Mouse (Mus musculus): Measurements from ENCODE around the gene Raver2. TPM values are rescaled to one million over a fixed set of nuclear protein-coding genes. Genes with fewer than 3 reads are reported as not detected.

Raver2 gene
- total RNA-seq, 2 experiments from 2014 or later: 2.2 to 2.4 TPM

GRCm38 (mm10) chr4:101093292-101093691 lies 24.5 kb downstream of the Raver2 start:
- no peak for DNase-seq
- intact Hi-C loops (cut with DNase I): no loop called here

GRCm38 (mm10) chr4:101107122-101107521 lies 38.3 kb downstream of the Raver2 start:
- intact Hi-C loops (cut with DNase I): no loop called here
- no peak for DNase-seq

GRCm38 (mm10) chr4:101121002-101121401 lies 52.2 kb downstream of the Raver2 start:
- intact Hi-C loops (cut with DNase I): no loop called here
- no peak for DNase-seq

GRCm38 (mm10) chr4:101135013-101135412 lies 66.2 kb downstream of the Raver2 start:
- intact Hi-C loops (cut with DNase I): no loop called here
- no peak for DNase-seq

GRCm38 (mm10) chr4:101135909-101136308 lies 67.1 kb downstream of the Raver2 start:
- intact Hi-C loops (cut with DNase I): no loop called here
- DNase-seq: no peak

GRCm38 (mm10) chr4:101137975-101138374 lies 69.2 kb downstream of the Raver2 start:
- intact Hi-C loops (cut with DNase I): no loop called here

GRCm38 (mm10) chr4:101141768-101142167 lies 73.0 kb downstream of the Raver2 start:
- intact Hi-C loops (cut with DNase I): loop anchor here (5.0 kb wide), 1 partner anchor 414 kb away; no protein-coding TSS in a partner anchor

More at GRCm38 (mm10) chr4:101137975-101138374, 69.2 kb downstream of the Raver2 start:
- no peak for DNase-seq

GRCm38 (mm10) chr4:101143901-101144300 lies 75.1 kb downstream of the Raver2 start:
- intact Hi-C loops (cut with DNase I): loop anchor here (5.0 kb wide), 1 partner anchor 417 kb away; no protein-coding TSS in a partner anchor
- no peak for DNase-seq

More at GRCm38 (mm10) chr4:101141768-101142167, 73.0 kb downstream of the Raver2 start:
- no peak for DNase-seq

GRCm38 (mm10) chr4:101144361-101144760 lies 75.6 kb downstream of the Raver2 start:
- no peak for DNase-seq
- intact Hi-C loops (cut with DNase I): loop anchor here (5.0 kb wide), 1 partner anchor 417 kb away; no protein-coding TSS in a partner anchor

GRCm38 (mm10) chr4:101144790-101145189 lies 76.0 kb downstream of the Raver2 start:
- intact Hi-C loops (cut with DNase I): loop anchor here (5.0 kb wide), 2 partner anchors 417 to 1137 kb away; no protein-coding TSS in a partner anchor
- DNase-seq: no peak

GRCm38 (mm10) chr4:101146047-101146745 lies 77.4 kb downstream of the Raver2 start:
- intact Hi-C loops (cut with DNase I): loop anchor here (1.0 to 5.0 kb wide), 3 partner anchors 148 to 1139 kb away; no protein-coding TSS in a partner anchor
- DNase-seq: peak; percentile 64

- no peak for DNase-seq
- intact Hi-C loops (cut with DNase I): loop anchor here (1.0 to 5.0 kb wide), 3 partner anchors 149 to 1140 kb away; no protein-coding TSS in a partner anchor
These were observed 78.3 kb downstream of the Raver2 start for GRCm38 (mm10) chr4:101146891-101147655.

GRCm38 (mm10) chr4:101155541-101155940 lies 86.8 kb downstream of the Raver2 start:
- DNase-seq: no peak
- intact Hi-C loops (cut with DNase I): no loop called here

- intact Hi-C loops (cut with DNase I): no loop called here
- no peak for DNase-seq
These were observed 88.7 kb downstream of the Raver2 start for GRCm38 (mm10) chr4:101157476-101157875.

- DNase-seq: no peak
- intact Hi-C loops (cut with DNase I): no loop called here
These were observed 89.5 kb downstream of the Raver2 start for GRCm38 (mm10) chr4:101158282-101158681.

- DNase-seq: no peak
- intact Hi-C loops (cut with DNase I): no loop called here
These were observed 90.5 kb downstream of the Raver2 start for GRCm38 (mm10) chr4:101159191-101159764.

GRCm38 (mm10) chr4:101160821-101161220 lies 92.0 kb downstream of the Raver2 start:
- intact Hi-C loops (cut with DNase I): no loop called here
- no peak for DNase-seq

GRCm38 (mm10) chr4:101164189-101164588 lies 95.4 kb downstream of the Raver2 start:
- no peak for DNase-seq

GRCm38 (mm10) chr4:101164673-101165072 lies 95.9 kb downstream of the Raver2 start:
- intact Hi-C loops (cut with DNase I): loop anchor here (5.0 kb wide), 1 partner anchor 293 kb away; no protein-coding TSS in a partner anchor
- DNase-seq: no peak

More at GRCm38 (mm10) chr4:101164189-101164588, 95.4 kb downstream of the Raver2 start:
- intact Hi-C loops (cut with DNase I): no loop called here

GRCm38 (mm10) chr4:101165776-101166175 lies 97.0 kb downstream of the Raver2 start:
- no peak for DNase-seq
- intact Hi-C loops (cut with DNase I): loop anchor here (5.0 kb wide), 1 partner anchor 292 kb away; no protein-coding TSS in a partner anchor

GRCm38 (mm10) chr4:101167777-101168176 lies 99.0 kb downstream of the Raver2 start:
- intact Hi-C loops (cut with DNase I): loop anchor here (1.0 to 5.0 kb wide), 4 partner anchors 97 to 290 kb away; partner anchors contain the start of gene Jak1
- DNase-seq: no peak
